ENCODE assay signal across 25 mouse cellular contexts in genomic region chr5:15997769-15998168, GRCm38 (mm10).
A peak's percentile ranks its signal among the peaks of the same experiment; 100 is the strongest.
DNase-seq lines count a peak whose midpoint lies in the region; TF ChIP-seq lines count a peak whose summit lies in the region.
"Had no signal": no experiment of that assay in that cellular context is flagged by ENCODE, and none has a peak within 500 bp of the region (broad histone marks: within the 10 kb centered on the region; RNA-seq: fewer than 3 reads in every experiment).

No protein-coding gene starts in this region.

- no peak for TF ChIP-seq POLR2A in thymus, adult 2 months (IDR thresholded peaks at IDR 0.05; ENCODE audit: control insufficient read depth, extremely low read depth, insufficient read depth, low read length, poor library complexity)

- H3K27me3 ChIP-seq in thymus, adult 2 months (ENCODE audit: control insufficient read depth, insufficient read depth, low read length), result no peaks in the 10 kb centered on the region
- H3K27me3 ChIP-seq: CH12.LX; heart, embryonic 13.5 days; intestine, embryonic 15.5 days had no signal

- no peak for TF ChIP-seq CTCF in thymus, adult 2 months (IDR thresholded peaks at IDR 0.05; ENCODE audit: borderline replicate concordance, control insufficient read depth, extremely low read depth, insufficient read depth, low read length, poor library complexity)

- peak; percentile 70 for DNase-seq in brain, adult 2 months (ENCODE audit: low read depth, low spot score)
- peak; percentile 28 for DNase-seq in cerebellum, adult 11-12 months
- DNase-seq in cerebellum, adult 9-10 months, result peak; percentile 59
- DNase-seq in cerebellum, postnatal 14 days, result peak; percentile 45 to 72
- DNase-seq in thymus, adult 2 months, result no peak
- no peak for DNase-seq in gastrocnemius, adult 8-10 months (ENCODE audit: low spot score in 2 of 2)
- no peak for DNase-seq in yolk sac, embryonic 10.5 days (ENCODE audit: low spot score)
- DNase-seq: adrenal gland, postnatal 10 days; adrenal gland, postnatal 36 days; B cell, adult 2 months; forebrain, postnatal 0 days; gastrocnemius, adult 2 months; gastrocnemius, postnatal 36 days; heart, adult 2 months; heart, postnatal 14 days; heart, postnatal 4 days; kidney, adult 11 months; kidney, adult 8-10 months had no signal

- H3K27ac ChIP-seq in thymus, adult 2 months (ENCODE audit: control insufficient read depth, insufficient read depth, low read length), result no peak overlapping the region
- H3K27ac ChIP-seq: heart, adult 2 months; heart, embryonic 10.5 days; heart, embryonic 13.5 days; hindbrain, embryonic 12.5 days; hindbrain, embryonic 15.5 days; intestine, embryonic 15.5 days had no signal

- no peaks in the 10 kb centered on the region for H3K36me3 ChIP-seq in thymus, adult 2 months (ENCODE audit: control insufficient read depth, insufficient read depth, low read length)
- H3K36me3 ChIP-seq: G1E; heart, embryonic 10.5 days; heart, embryonic 13.5 days; hindbrain, embryonic 12.5 days; hindbrain, embryonic 15.5 days; intestine, embryonic 15.5 days had no signal

- no peaks in the 10 kb centered on the region for H3K4me1 ChIP-seq in thymus, adult 2 months (replicated peaks; ENCODE audit: control insufficient read depth, insufficient read depth, low read length)

- H3K4me3 ChIP-seq in thymus, adult 2 months (ENCODE audit: control insufficient read depth, insufficient read depth, low read length), result no peak overlapping the region
- H3K4me3 ChIP-seq: gastrocnemius, adult 2 months; heart, adult 2 months; heart, embryonic 10.5 days; heart, embryonic 13.5 days; hindbrain, embryonic 12.5 days; hindbrain, embryonic 15.5 days; intestine, embryonic 15.5 days had no signal

- WGBS in thymus, adult 2 months, result 96% methylated on average over 1 of the region's 1 CpGs

Comparison
In these comparisons a context has a peak if more than half of its experiments do, and no peak if none do; other contexts are left out.
1. DNase-seq: peak in brain, adult 2 months (single experiment), cerebellum, adult 11-12 months (single experiment), cerebellum, adult 9-10 months (single experiment) and cerebellum, postnatal 14 days (2 of 2); none in thymus, adult 2 months (single experiment), gastrocnemius, adult 8-10 months (0 of 2) and yolk sac, embryonic 10.5 days (single experiment).